Mouse (Mus musculus) lung, embryonic 14.5 days (tissue): Measurements from ENCODE around the gene Grik3. TPM values are rescaled to one million over a fixed set of nuclear protein-coding genes. Genes with fewer than 3 reads are reported as not detected.
A peak's percentile ranks its signal among the peaks of the same experiment; 100 is the strongest.

ENCODE experiments used
- ATAC-seq: fragments of 200-750 bp; cut with Nextera tagmentation; 2 replicates; pipeline ENCODE4 v1.8.0; 2017; ENCODE audit warnings: mild to moderate bottlenecking, moderate TSS enrichment, moderate library complexity; ENCODE audit not compliant: insufficient read depth
- DNase-seq: peaks from one replicate; pipeline ENCODE4 v3.0.0-alpha.2; 2015
- H3K27ac ChIP-seq: fragments of 300-500 bp; sonication (generic); 2 replicates; pipeline ENCODE4 v1.5.1; 2014; ENCODE audit warnings: low read depth, mild to moderate bottlenecking, moderate library complexity
- H3K27me3 ChIP-seq: fragments of 300-500 bp; sonication (generic); 2 replicates; pipeline ENCODE4 v1.6.1; 2014; ENCODE audit warnings: low read length, control low read depth; ENCODE audit not compliant: insufficient read depth
- H3K36me3 ChIP-seq: fragments of 300-500 bp; sonication (generic); 2 replicates; pipeline ENCODE4 v1.6.1; 2014; ENCODE audit warnings: control low read depth; ENCODE audit not compliant: insufficient read depth
- H3K4me1 ChIP-seq: fragments of 300-500 bp; sonication (generic); 2 replicates; pipeline ENCODE4 v1.6.1; 2014; ENCODE audit warnings: antibody characterized with exemption, control low read depth; ENCODE audit not compliant: insufficient read depth
- H3K4me2 ChIP-seq: fragments of 300-500 bp; sonication (generic); 2 replicates; pipeline ENCODE4 v1.6.1; 2014; ENCODE audit warnings: mild to moderate bottlenecking
- H3K4me3 ChIP-seq: fragments of 300-500 bp; sonication (generic); 2 replicates; pipeline ENCODE4 v1.5.1; 2014; ENCODE audit warnings: low read depth, low read length
- H3K9ac ChIP-seq: fragments of 300-500 bp; sonication (generic); 2 replicates; pipeline ENCODE4 v1.6.1; 2014
- H3K9me3 ChIP-seq: fragments of 300-500 bp; sonication (generic); 2 replicates; pipeline ENCODE4 v1.6.1; 2016; ENCODE audit warnings: low read depth, low read length, control low read depth
- CTCF ChIP-seq: IDR thresholded peaks from 2 replicates; pipeline ENCODE4 v1.5.1; 2016; ENCODE audit warnings: antibody characterized with exemption, low read depth
- WGBS: fragments of 180-500 bp; shearing (Covaris S2); extraction: QIAGEN DNeasy Blood & Tissue Kit; methylation state at CpG from one replicate; pipeline ENCODE4 v1.1.7; 2014; 5-methylcytosine and 5-hydroxymethylcytosine counted together
- polyA plus RNA-seq: library from polyadenylated mRNA; unstranded; fragments of >200 nt; fragmentation: Nextera tagmentation; extraction: Ambion mirVana; gene quantifications from 2 replicates; pipeline ENCODE4 v1.2.1, GENCODE M21; 2014

The Grik3 gene
- polyA plus RNA-seq, 1 experiment from 2014 or later: not detected

GRCm38 (mm10) chr4:125682007-125682406 is 191.5 kb downstream of the Grik3 start:
- H3K4me2 ChIP-seq: no peak overlapping the region
- no peaks in the 10 kb centered on the region for H3K9me3 ChIP-seq
- H3K9ac ChIP-seq: no peak overlapping the region
- H3K27me3 ChIP-seq: no peaks in the 10 kb centered on the region
- no peak overlapping the region for H3K4me3 ChIP-seq
- WGBS: 85% methylated on average over 13 of the region's 13 CpGs
- DNase-seq (no peak), ATAC-seq (no peak)
- no peak overlapping the region for H3K27ac ChIP-seq
- no peaks in the 10 kb centered on the region for H3K36me3 ChIP-seq
- H3K4me1 ChIP-seq: no peaks in the 10 kb centered on the region
- no peak for TF ChIP-seq CTCF

GRCm38 (mm10) chr4:125687078-125687477 is 196.6 kb downstream of the Grik3 start:
- Histone ChIP-seq H3K27ac (no peak overlapping the region), H3K36me3 (no peaks in the 10 kb centered on the region), H3K9me3 (no peaks in the 10 kb centered on the region), H3K4me1 (no peaks in the 10 kb centered on the region), H3K4me2 (no peak overlapping the region), H3K9ac (no peak overlapping the region), H3K27me3 (no peaks in the 10 kb centered on the region), H3K4me3 (no peak overlapping the region)
- ATAC-seq (no peak), DNase-seq (no peak)
- WGBS: 26% methylated on average over 8 of the region's 8 CpGs
- TF ChIP-seq CTCF: no peak

DNA sequence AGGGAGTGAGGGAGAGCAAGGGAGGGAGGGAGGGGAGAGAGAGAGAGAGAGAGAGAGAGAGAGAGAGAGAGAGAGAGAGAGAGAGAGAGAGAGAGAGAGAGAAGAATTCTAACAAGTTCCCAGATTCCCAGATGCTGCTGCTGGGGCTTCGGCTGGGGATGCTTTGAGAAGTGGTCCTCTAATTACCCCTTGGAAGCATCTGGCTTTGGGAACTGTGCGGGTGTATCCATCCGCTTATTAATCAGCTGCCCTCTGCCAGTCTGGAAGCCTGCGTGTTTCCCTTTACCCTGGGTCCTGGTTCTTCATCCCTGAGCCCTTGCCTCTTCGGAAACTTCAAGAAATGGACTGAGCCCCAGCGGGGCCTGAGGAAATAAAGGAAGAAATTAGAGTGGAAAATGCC is 204.9 kb downstream of the Grik3 start:
- Histone ChIP-seq H3K36me3 (no peaks in the 10 kb centered on the region), H3K27me3 (peaks cover 8% of the 10 kb centered on the region; the same call in 1 of the 2 replicates), H3K9ac (no peak overlapping the region), H3K4me3 (no peak overlapping the region), H3K27ac (no peak overlapping the region), H3K4me2 (no peak overlapping the region), H3K4me1 (no peaks in the 10 kb centered on the region), H3K9me3 (no peaks in the 10 kb centered on the region)
- TF ChIP-seq CTCF: no peak
- DNase-seq: no peak
- ATAC-seq: no peak
- 60% methylated on average over 6 of the region's 6 CpGs for WGBS

DNA sequence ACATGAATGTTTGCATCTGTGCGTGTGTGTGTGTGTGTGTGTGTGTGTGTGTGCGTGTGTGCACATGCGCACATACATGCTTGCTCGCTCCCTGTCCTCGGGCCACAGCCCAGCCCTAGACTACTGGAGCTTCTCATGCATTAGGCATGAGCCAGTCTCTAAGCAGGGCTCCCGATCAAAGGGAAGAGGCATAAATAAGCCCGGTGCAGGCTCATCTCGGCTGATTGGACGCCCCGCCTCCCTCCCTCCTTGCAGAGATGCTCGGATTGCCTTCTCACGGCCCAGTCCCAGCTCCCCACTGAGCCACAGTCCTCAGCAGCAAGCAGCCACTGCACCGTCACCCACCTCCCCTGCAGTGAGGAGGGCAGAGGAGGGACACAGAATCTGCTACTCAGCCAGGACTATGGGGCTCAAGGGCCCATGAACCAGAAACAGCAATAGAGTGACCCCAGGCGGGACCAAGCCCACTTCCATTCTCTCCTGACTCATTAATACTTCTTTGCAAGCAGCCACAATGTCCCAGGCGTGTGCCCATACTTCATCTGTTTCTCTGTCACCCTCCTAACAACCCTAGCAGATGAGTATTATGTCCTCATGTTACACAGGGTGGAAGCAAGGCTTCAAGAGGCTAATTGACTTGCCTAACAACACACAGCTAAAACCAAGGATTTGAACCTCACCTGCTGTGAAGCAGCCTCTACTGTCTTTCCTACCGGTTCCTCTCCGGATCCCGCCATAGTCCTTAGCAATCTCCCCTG is 205.9 kb downstream of the Grik3 start:
- Histone ChIP-seq H3K9ac (no peak overlapping the region), H3K27ac (no peak overlapping the region), H3K4me1 (no peaks in the 10 kb centered on the region), H3K4me3 (no peak overlapping the region), H3K4me2 (no peak overlapping the region), H3K27me3 (peaks cover 8% of the 10 kb centered on the region; the same call in 1 of the 2 replicates), H3K9me3 (no peaks in the 10 kb centered on the region), H3K36me3 (no peaks in the 10 kb centered on the region)
- no peak for TF ChIP-seq CTCF
- 28% methylated on average over 18 of the region's 18 CpGs for WGBS
- DNase-seq (no peak), ATAC-seq (no peak)

DNA sequence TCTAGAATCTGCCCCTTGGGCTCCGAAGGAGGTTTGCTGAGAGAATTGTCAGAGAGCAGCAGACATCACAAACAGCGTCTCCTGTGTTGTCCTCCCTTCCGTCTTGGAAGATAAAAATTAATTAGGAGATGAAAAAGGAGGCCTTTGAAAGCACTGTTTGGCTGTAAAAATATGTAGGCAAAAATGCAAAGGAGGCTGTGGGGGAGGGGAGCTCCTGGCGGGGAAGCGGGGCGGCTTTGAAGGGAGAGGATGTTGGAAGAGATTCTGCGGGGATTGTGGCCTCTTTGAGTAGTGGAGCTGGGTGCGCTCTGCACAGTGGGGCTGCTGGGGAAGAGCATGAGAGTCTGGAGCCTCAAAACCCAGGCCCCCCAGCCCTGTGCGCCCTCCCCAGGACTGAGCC is 207.1 kb downstream of the Grik3 start:
- H3K4me3 ChIP-seq: no peak overlapping the region
- ATAC-seq: no peak
- no peak overlapping the region for H3K4me2 ChIP-seq
- H3K4me1 ChIP-seq: no peaks in the 10 kb centered on the region
- 10% methylated on average over 9 of the region's 9 CpGs for WGBS
- H3K36me3 ChIP-seq: no peaks in the 10 kb centered on the region
- H3K9me3 ChIP-seq: no peaks in the 10 kb centered on the region
- peak; percentile 17 for DNase-seq
- TF ChIP-seq CTCF: no peak
- H3K27me3 ChIP-seq: peaks cover 8% of the 10 kb centered on the region; the same call in 1 of the 2 replicates
- no peak overlapping the region for H3K27ac ChIP-seq
- H3K9ac ChIP-seq: no peak overlapping the region

DNA sequence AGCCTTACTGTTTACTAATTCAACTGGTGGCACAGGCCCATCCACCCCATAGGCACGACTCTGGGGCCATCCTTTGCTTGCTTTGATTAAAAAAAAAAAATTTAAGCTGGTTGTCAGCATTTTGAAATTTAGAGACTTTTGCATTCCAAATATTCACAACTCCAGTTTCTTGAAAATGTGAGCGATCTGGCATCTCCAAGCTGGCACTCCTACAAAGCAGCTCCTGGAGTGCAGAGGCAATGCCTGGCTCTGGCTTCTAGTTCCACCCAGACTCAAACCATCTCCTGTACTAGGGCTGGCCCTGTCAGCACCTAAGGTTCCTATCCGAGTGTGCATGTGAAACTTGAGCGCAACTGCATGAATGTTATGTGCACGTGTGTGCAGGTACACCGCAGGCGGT is 208.6 kb downstream of the Grik3 start:
- H3K27me3 ChIP-seq: peaks cover 8% of the 10 kb centered on the region; the same call in 1 of the 2 replicates
- H3K9me3 ChIP-seq: no peaks in the 10 kb centered on the region

DNA sequence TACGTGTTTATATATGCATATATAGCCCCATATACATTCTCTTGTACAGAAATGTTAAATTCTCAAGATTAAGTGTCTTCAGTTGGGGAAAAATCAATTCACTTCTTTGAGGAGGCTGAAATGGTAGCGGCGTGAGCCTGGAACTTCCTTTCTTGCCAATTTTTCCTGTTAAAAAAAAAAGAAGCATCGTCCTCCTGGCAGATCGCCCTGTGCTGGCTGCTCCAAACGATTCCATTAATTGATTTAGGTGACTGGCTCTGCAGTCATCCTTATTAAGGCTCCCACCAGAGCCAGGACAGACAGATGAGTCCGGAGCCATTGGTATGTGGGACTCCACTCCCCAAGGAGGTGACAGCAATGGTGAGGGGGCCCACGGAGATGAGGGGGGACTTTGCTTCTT is 209.8 kb downstream of the Grik3 start:
- Histone ChIP-seq H3K9ac (no peak overlapping the region), H3K4me1 (no peaks in the 10 kb centered on the region), H3K4me2 (no peak overlapping the region), H3K27me3 (peaks cover 8% of the 10 kb centered on the region; the same call in 1 of the 2 replicates), H3K27ac (no peak overlapping the region), H3K36me3 (no peaks in the 10 kb centered on the region), H3K9me3 (no peaks in the 10 kb centered on the region), H3K4me3 (no peak overlapping the region)
- ATAC-seq (no peak), DNase-seq (peak; percentile 44)
- WGBS: 47% methylated on average over 8 of the region's 8 CpGs
- no peak for TF ChIP-seq CTCF

More for the DNA sequence above, 208.6 kb downstream of the Grik3 start:
- Histone ChIP-seq H3K4me3 (no peak overlapping the region), H3K4me1 (no peaks in the 10 kb centered on the region), H3K9ac (no peak overlapping the region), H3K36me3 (no peaks in the 10 kb centered on the region), H3K4me2 (no peak overlapping the region), H3K27ac (no peak overlapping the region)
- WGBS: 78% methylated on average over 7 of the region's 7 CpGs
- TF ChIP-seq CTCF: no peak
- ATAC-seq (no peak), DNase-seq (no peak)
